Mouse (Mus musculus) 3T3-L1 (cell line): Measurements from ENCODE around the gene Pepd.
A peak's percentile ranks its signal among the peaks of the same experiment; 100 is the strongest.
"Not testable (repeated sequence)": the region's sequence is repeated elsewhere in the genome, so short reads cannot be mapped to it uniquely, and the experiment has no call there.

Experiments used
- DNase-seq: peaks from one replicate; pipeline ENCODE4 v3.0.0-alpha.2; 2015; ENCODE audit warnings: low read depth, low spot score

The Pepd gene

DNA sequence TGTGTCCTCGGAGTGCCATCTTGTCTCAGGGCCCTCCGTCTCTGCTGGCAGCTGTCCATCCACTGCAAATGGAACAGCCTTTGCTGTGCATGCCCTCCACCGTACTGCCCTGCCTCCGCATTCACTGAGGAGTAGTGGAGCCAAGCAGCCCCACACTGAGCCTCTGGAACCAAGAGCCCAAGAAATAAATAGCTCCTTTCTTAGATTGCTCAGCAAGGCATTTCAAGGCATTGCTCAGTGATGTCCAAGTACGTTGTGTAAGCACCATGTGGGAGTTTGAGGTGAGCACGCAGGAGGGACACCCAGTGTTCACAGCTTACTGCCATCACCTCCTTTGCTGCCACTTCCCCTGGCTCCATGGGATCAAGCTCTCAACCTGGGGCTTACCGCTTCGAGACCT lies 20.5 kb downstream of the Pepd start:
- no peak for DNase-seq

DNA sequence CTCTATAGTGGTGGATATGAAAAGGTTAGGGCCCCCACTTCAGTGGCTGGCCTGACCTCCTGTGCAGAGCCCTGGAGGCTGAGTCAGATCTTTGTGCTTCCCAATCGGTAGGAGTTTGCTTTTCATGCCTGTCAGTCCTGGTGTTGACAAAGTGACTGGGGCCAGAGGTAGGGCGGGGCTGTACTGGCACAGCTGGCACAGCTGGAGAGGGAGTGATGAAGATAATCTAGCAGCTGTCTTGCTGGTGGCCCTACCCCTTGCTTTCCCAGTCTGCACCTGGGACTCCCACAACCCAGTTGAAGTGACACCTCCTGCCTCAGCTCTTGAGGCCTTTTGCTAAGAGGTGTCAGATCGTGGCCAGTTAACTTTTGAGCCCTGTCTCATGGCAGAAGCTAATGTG lies 21.0 kb downstream of the Pepd start:
- peak; percentile 48 for DNase-seq

DNA sequence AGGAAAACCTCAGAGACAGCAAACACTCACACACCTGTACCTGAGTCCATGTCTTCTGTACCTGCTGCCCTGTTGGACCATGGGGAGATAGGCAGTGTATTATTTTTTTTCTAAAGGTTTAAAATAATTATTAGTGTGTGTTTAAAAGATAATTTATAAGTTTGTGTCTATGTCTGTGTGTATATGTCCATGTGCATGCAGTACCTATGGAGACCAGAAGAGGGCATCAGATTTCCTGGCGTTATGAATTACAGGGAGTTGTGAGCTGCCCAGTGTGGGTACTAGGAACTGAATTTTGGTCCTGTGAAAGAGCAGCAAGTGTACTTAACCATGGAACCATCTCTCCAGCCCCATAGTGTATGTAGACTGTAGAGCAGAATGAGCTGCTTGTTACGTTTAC lies 24.2 kb downstream of the Pepd start:
- no peak for DNase-seq

DNA sequence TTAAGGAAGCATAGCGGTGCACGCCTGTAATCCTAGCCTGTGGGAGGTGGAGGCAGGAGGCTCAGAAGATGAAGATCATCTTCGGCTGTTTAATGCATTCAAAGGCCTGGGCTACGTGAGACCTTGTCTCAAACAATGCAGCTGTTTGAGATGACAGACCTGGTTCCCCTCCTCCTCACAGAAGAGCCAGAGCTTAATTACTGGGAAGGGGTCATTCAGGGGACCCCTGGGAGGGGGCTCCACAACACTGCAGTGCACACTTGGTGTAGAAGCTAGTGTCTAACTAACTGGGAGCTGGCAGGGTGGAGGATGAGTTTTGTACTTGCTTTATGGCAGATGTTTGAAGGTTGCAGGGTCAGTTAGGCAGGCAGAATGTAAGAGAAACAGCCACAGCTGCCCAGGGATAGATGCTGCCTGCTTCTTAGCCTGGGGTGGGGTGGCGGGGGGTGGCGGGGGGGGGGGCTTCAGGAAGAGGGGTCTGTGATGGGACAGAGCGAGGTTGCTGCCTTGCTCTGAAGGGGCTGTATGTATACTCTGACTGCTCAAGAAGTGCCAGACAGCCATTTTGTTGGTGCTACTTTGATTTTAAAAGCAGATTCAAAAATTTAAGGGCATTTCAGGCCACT lies 26.6 kb downstream of the Pepd start:
- DNase-seq: no peak

DNA sequence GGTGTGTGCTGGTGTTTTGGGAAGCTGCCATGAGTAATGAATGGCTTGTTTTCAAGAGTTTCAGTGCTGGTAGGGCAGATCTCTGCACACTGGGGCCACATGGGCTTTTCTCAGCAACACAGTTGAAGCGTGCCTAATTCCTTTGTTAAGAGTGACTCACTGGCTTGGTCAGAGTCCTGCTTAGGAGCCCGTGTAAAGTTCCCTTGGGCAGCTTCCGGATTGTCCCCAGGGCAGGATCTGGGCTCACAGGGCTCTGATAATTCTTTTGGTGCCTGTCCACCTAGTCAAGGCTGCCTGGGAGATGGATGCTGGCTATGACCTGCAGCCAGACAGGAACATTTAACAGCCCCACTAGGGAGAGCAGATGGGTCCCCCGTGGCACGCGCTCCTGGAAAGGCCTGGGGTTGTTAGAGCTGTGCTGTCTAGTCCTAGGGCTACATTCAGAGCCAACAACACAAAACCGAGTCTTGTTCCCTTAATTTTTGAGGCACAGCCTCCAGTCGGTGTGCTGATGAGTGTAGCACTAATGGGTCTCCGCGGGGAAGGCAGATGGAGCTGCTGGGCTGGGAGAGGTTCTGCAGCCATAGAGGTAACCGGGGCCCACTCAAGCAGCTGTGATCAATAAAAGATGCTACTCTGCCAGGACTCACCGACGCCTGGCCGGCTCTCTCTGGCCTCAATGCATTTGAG lies 27.2 kb downstream of the Pepd start:
- DNase-seq: peak; percentile 96

DNA sequence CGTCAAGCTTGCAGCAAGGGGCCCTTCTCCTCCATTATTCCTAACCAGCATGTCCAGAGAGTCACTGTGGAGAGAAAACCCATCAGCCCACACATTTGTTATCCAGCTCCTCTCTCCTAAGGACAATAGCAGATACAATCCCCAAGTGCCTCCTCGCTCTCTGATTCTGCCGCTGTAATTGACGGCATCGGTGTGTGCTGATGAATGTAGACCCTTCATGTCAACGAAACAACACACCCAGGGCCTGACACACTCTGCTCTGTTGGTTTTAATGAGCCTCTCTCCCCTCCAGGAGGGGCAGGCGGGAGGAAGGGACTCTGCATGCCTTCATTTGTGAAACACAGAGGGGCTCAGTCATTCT lies 27.8 kb downstream of the Pepd start:
- no peak for DNase-seq

DNA sequence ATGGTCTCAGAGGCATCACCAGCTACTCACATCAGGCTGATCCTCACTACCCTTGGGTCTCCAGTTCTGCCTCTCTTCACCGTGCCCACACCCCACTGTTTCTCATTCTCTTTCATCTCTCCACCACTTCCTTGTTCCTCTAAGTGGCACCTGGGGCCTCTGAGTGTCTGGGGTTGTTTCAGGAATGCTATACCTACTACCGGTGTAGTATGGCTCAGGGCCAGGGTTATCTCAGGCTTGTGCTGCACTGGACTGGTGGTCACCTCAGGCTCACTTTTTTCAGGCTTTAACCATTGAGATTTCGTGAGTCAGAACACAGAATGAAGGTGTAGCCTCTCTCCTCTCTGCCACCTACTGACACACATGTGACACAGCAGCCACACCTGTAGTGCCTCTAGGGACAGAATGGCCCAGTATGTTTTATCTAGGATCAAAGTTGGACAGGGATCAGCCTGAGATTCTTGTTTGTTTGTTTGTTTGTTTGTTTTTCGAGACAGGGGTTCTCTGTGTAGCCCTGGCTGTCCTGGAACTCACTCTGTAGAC lies 31.5 kb downstream of the Pepd start:
- no peak for DNase-seq

DNA sequence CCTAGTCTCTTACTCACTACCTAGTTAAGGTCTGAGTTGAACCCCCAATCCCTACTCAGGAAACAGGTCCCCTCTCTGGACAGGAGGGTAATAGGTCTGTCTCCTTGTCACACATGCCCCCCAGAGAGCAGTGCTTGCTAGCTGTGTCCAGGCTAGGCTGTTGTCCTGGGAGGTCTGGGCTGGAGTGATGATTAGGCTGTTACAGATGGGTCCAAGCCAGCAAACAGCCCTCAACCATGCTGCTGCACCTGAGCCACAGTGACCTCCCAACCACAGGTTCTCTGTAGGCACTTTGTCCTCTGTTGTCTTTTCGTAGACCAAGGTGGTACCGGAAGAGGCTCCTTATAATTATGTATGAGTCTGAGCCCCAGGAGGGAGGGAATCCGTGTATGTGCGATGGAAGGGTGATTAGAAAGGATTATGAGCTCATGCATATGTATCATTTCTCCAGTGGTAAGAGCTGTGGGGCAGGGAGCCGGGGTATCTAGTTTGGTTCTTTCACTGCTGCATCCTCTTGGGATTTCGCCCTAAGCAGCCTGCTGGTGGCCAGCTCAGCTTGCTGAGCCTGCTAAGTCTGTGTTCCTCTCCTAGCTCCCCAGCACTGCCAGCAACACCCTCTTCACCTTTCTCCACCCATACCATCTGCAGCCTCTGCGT lies 34.2 kb downstream of the Pepd start:
- DNase-seq: no peak

DNA sequence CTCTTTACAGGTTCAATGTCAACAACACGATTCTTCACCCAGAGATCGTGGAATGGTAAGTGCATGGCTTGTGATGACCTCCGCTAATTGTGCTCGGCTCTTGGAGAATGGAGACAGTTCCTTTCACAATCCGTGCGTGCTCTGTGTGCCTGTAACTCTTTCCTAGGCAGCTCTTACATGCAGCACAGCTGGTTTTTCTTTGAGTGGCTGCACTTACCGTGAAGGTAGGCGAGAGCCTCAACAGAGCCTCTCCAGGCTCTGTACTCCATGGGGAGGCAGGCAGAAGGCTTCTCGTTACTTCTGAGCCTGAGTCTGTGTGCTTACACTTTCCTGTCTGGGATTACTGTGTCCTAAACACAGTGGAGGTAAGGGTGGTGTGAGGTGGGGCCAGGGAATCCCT lies 42.4 kb downstream of the Pepd start:
- DNase-seq: no peak

DNA sequence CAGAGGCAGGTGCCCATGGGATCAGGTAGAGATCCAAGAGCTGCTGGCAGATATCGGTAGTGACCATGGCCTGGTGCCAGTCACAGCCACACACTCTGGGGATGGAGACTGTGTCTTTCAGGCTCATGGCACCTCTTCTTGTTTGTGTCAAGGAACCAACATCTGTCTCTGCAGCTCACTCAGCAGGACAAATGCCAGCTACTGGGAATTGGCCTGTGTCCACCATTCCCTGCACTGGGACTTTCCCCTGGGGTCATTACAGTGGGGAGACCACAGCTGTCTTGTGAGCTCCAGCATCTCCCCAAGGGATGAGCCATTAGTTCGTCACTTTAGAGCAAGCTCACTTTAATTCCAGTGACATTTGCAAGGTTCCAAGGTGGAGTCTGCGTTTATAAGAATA lies 43.1 kb downstream of the Pepd start:
- no peak for DNase-seq

DNA sequence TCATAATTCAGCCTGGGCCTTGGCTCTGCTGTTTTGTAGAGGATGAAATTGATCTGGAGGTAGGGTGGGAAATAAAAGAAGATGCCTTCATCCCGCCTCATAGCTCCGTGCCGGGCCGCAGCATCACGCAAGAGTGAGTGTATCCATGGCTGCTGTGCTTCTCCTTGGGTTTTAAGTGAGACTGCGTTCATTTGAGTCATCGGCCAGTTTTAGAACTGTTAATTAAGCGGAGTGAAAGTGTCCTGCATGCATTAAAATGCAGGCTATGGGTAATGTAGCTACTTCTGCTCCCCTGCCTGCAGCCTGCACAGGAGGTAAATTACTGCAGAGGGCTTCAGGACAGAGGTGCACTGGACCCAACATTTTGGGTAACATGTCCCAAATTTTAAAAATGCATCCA lies 45.0 kb downstream of the Pepd start:
- no peak for DNase-seq

DNA sequence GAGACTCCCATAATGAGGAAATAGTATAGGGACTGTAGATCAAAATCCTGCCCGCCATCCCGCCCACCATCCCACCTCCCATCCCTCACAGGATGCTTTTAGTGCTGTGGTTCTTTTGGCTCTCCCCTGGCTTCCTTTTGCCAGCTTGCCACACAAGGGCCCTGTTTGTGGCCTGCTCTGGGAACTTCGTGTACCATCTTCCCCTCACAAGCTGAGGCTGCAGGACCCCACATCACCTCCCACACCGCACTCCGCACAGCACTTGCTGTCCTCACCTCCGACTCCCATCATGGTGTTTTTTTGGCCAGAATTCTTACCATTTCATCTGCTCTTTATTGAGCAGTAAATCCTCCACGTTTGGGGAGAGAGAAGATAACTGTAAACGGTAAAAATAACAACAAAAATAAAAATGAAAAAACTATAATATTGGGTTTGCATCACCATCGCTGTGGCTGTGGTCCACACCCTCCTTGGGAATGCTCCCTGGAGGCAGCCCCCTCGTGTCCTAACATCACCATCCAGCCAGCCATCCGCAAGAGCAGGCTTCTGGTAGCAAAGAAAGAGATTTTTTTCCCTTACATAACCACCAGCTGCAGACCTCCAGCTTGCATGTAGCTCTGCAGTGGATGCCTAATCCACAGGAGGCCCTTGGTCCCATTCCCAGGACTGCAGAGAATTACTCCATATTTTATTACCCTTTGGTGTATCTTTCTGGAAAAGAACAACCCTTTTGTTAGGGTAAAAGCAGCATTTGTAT lies 51.9 kb downstream of the Pepd start:
- DNase-seq: no peak

DNA sequence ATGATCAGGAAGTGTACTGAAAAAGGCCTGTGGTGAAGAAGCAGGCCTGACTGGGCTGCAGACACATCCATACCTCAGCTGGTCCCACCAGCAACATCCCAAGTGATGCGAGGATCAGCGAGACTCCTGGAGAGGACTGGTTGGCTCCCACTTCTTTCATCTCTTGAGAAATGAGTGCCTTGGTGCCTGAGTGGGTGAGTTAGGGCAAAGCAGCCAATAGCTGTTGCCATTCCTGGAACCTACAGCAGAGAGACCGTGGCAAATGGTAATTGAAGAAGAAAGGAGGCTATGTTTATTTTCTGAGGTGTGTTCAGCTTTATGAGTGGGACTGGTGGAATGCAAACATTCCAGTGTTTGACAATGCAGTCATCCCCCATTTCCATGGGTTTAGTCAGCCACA lies 55.2 kb downstream of the Pepd start:
- peak; percentile 21 for DNase-seq

DNA sequence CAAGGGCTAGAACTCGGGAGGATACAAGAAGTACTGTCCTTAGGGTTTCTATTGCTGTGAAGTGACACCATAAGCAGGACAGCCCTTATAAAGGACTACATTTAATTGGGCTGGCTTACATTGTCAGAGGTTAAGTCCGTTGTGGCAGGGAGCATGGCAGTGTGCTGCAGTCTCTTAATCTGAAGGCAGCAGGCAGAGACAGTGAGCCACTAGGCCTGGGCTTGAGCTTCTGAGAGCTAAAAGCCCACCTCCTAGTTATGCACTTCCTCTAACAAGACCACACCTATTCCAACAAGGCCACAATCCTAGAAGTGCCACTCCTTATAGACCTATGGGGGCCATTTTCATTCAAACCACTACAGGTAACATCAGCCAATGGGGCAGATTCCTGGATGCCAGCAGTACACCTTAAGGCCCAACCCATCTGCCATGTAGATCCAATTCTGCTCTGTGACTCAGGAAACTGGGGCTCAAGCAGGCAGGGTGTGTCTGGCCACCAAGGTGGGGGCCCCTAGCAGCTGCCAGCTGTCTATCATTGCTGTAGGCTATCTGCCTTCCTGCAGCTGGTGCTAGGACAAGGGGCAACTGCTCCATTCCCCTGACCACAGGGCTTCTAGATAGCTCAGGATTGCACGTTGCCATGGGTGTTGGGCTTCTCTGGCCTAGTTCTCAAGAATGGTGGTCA lies 56.7 kb downstream of the Pepd start:
- no peak for DNase-seq

DNA sequence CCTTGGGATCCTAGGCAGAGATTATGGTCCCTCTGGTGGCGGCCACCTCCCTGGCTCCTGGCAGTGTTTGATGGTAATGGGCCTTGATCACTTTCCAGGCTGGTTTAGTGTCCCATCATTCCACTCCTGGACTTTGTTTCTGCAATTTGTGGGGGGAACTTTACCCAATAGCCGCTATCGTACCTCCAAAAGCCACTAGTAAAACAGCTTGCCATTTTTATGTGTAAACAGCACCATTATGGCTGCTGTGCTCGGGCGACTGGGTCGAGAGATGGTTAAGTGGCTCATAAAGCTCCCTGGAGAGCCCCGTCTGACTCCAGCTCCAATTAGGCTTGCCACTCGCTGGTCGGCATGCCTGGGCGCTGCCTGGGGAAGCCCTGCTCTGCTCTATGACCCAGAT lies 59.6 kb downstream of the Pepd start:
- DNase-seq: no peak

DNA sequence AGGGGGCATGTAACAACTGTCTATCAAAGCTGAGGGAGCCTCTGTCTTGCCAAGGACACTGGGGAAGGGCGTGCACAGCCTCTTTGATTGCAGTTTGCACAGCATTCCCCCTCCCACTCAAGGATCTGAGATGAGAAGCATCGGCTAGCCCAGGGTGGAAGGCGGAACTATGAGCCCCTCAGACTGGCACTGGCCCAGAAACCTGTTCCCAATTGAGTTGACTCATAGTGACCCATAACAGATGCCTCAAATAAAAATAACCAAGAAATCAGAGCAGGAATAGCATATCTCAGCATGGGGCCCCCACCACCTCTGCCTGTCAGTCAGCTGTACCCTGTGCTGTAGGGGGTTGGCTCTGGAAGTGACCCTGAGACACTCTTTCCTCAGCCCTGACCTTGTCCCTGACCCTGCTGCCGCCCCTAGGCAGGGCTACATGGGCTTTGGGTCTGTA lies 60.8 kb downstream of the Pepd start:
- DNase-seq: peak; percentile 34

DNA sequence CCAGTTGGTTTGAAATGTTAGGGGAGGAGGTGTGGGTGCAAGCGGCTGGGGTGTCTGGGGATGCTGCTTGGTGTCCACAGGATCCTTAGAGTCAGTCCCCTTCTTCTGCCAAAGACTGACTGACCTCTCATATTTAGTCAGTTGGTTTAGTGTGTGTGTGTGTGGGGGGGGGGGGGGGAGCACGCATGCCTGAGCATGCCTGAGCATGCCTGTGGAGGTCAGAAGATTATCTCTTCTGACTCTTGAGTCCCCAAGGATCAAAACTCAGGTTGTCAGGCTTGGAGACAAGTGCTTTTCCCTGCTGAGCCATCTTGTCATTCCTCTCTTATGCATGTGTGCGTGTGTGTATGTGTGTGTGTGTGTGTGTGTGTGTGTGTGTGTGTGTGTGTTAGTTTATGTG lies 61.7 kb downstream of the Pepd start:
- DNase-seq: no peak

DNA sequence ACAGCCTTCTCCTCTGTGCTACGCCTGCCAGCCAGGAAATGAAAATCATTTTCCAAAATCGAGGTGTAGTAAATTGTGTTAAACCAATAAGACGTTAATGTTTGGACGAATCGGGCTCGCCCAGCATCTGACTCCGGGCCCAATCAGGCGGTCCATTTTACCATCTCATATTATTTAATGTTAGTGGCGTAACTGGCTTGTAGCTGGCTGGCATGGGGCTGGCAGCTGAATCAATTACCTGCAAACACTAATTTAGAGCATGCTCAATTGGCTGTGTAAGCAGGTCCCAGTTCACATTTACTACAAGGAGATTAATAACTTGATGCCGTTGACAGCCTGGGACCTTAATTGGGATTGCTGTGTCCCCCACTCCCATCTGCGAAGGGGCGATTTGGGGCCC lies 63.7 kb downstream of the Pepd start:
- DNase-seq: no peak

DNA sequence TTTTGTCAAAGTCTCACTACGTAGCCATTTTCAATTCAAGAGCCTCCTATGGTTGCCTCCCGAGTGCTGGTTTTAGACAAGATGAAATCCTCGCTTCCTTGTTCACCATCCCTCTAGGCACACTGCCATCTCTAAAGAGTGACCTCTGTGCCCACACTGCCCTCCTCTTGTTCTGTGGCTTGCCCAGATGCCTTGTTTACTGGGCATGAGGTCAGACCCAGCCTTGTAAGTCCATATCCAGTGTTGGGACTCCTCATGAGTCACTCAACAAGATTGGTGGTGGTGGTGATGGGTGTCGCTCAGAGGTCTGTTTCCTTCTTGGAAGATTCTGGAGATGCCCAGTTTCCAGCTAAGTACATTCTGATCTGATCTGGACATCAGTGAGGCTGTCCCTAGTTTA lies 65.2 kb downstream of the Pepd start:
- peak; percentile 20 for DNase-seq

DNA sequence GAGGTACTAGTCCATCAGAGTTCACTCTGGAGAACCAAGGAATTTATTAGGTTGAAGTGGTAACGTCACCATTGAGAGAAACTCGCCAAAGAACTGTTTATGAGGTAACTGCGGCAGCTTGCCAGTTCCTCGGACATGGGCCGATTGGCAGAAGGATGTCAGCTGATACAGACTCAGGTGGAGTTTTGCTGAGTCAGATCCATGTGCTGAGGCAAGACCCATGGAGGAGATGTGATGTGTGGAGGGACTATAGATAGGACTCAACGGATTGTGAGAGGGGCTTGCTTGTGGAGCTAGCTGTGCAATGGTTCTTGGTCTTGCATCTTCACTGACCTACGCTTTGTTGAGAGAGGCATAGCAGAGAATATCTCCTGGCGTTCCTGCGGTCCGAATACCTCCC lies 69.6 kb downstream of the Pepd start:
- DNase-seq: no peak

DNA sequence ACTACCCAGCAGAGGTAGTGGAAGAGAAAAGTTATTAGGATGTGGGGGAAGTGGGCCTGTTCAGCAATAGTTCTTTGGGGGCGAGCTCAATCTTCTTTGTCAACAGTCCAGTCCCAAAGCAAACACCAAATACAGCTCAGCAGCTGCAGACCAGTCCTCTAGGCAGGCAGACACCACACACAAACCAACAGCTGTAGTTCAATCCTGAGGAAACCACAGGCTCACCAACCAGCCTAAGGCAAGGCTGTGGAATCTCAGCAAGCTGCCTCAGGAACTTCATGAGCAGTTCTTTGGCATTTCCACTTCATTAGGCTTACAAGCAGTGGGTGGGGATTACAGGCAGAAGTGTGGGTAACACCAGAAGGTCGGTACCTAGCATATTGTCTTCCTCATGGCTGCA lies 70.2 kb downstream of the Pepd start:
- not testable (repeated sequence) for DNase-seq
